In genomic region chr11:81780596-81780995, GRCm38 (mm10) we compare ENCODE assay signal across 15 mouse cellular contexts.
DNase-seq lines count a peak whose midpoint lies in the region; ATAC-seq lines count a peak whose summit lies in the region.
"Had no signal": no experiment of that assay in that cellular context is flagged by ENCODE, and none has a peak within 500 bp of the region (broad histone marks: within the 10 kb centered on the region; RNA-seq: fewer than 3 reads in every experiment).

No protein-coding gene starts in this region.

- no peaks in the 10 kb centered on the region for H3K9me3 ChIP-seq in intestine, embryonic 15.5 days
- H3K9me3 ChIP-seq: embryonic facial prominence, embryonic 10.5 days; limb, embryonic 13.5 days had no signal

- H3K9ac ChIP-seq in intestine, embryonic 15.5 days, result no peak overlapping the region
- H3K9ac ChIP-seq: limb, embryonic 13.5 days; liver, postnatal 0 days had no signal

- no peak overlapping the region for H3K4me2 ChIP-seq in intestine, embryonic 15.5 days (replicated peaks)
- H3K4me2 ChIP-seq: limb, embryonic 13.5 days had no signal

- H3K4me1 ChIP-seq in intestine, embryonic 15.5 days (replicated peaks), result no peaks in the 10 kb centered on the region
- H3K4me1 ChIP-seq: limb, embryonic 13.5 days had no signal

- no peak for ATAC-seq in megakaryocyte progenitor cell, adult 5-6 weeks (replicated peaks; ENCODE audit: poor library complexity)
- ATAC-seq in intestine, embryonic 15.5 days, result no peak
- ATAC-seq: forebrain, embryonic 16.5 days; inflammation-experienced regulatory T-cells, adult 6 months; liver, postnatal 0 days; midbrain, embryonic 16.5 days had no signal

- no peak overlapping the region for H3K27ac ChIP-seq in intestine, embryonic 15.5 days
- H3K27ac ChIP-seq: embryonic facial prominence, embryonic 10.5 days; limb, embryonic 13.5 days had no signal

- WGBS in intestine, embryonic 15.5 days, result 78% methylated on average over 2 of the region's 2 CpGs

- DNase-seq in adrenal gland, postnatal 10 days, result peak; percentile 23
- DNase-seq in adrenal gland, postnatal 25 days, result no peak
- DNase-seq in lung, postnatal 36 days, result peak; percentile 5
- DNase-seq in lung, postnatal 10 days, result no peak
- DNase-seq in heart, adult 8-10 months (ENCODE audit: low spot score), result peak; percentile 65
- no peak for DNase-seq in right cerebral cortex, postnatal 4 days
- DNase-seq: liver, postnatal 0 days had no signal

- no peak overlapping the region for H3K4me3 ChIP-seq in intestine, embryonic 15.5 days (replicated peaks)
- H3K4me3 ChIP-seq: embryonic facial prominence, embryonic 10.5 days; erythroblast, embryonic 14.5 days; limb, embryonic 13.5 days had no signal

- H3K27me3 ChIP-seq in intestine, embryonic 15.5 days (replicated peaks), result no peaks in the 10 kb centered on the region

- no peaks in the 10 kb centered on the region for H3K36me3 ChIP-seq in intestine, embryonic 15.5 days
- H3K36me3 ChIP-seq: embryonic facial prominence, embryonic 10.5 days; limb, embryonic 13.5 days had no signal

Comparison
In these comparisons a context has a peak if more than half of its experiments do, and no peak if none do; other contexts are left out.
1. DNase-seq: peak in adrenal gland, postnatal 10 days (single experiment), lung, postnatal 36 days (single experiment) and heart, adult 8-10 months (single experiment); none in adrenal gland, postnatal 25 days (single experiment), lung, postnatal 10 days (single experiment) and right cerebral cortex, postnatal 4 days (single experiment).